7 mouse cellular contexts compared by ENCODE assay signal in the genomic region with DNA sequence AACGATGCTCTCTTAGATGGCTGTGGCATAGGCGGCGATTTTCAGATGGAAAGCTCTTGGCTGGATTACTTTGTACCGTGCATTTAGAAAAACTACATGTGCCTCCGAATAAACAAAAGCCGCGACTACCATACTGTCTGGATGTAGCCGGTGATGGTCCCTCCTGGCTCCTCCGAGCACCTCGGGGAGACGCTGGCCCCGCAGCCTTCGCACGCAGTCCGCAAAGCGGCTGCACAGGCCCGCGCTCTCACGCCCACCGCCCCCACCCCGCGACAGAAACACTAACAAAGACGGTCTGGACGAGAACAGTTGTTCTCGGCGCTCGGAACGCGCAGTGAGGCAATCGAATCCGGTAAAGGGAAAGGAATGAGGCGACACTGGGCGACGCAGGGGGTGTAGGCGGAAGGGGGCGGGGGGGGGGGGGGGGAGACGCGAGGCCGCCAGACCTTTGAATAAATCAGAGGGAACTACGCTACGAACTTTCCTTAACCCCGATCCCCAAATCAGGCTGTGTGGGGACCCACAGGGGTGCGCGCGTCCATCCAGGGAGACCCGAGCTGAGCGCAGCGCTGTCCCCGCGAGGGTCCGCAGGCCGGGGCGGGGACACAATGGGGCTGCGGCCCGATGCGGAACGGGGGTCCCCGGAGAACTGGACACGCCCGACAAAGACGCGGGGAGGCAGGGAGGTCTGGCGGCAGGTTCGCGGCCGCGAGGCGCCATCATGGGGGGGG. TPM values are rescaled to one million over a fixed set of nuclear protein-coding genes. Genes with fewer than 3 reads are reported as not detected.
DNase-seq lines count a peak whose midpoint lies in the region; ATAC-seq lines count a peak whose summit lies in the region.

No protein-coding gene starts in this region.

- peak overlapping the region; percentile 91 for H3K9ac ChIP-seq in heart, embryonic 16.5 days (ENCODE audit: low read length)

- H3K4me3 ChIP-seq in heart, embryonic 16.5 days (ENCODE audit: low read length): peak overlapping the region; percentile 80
- peak overlapping the region; percentile 36 for H3K4me3 ChIP-seq in macrophage (ENCODE audit: inconsistent target)

- WGBS in heart, embryonic 16.5 days: 1% methylated on average over 53 of the region's 68 CpGs
- WGBS in macrophage (ENCODE audit: missing documents): under 1% methylated on average over 61 of the region's 68 CpGs

- peaks cover 24% of the 10 kb centered on the region for H3K4me1 ChIP-seq in heart, embryonic 16.5 days (ENCODE audit: control insufficient read depth, insufficient read depth, low read length)

- peak; percentile 66 for DNase-seq in CD4-positive helper T cell, adult 2 months (ENCODE audit: low read depth, low spot score)
- DNase-seq in NIH3T3 (ENCODE audit: low read depth): peak; percentile 70
- peak; percentile 63 for DNase-seq in embryo, embryonic 9.5 days (ENCODE audit: extremely low spot score)
- peak; percentile 36 to 45 for DNase-seq in layer of hippocampus, postnatal 14 days (ENCODE audit: low spot score in 2 of 2)
- peak; percentile 40 for DNase-seq in right cerebral cortex, postnatal 25 days

- H3K36me3 ChIP-seq in heart, embryonic 16.5 days (ENCODE audit: control insufficient read depth, insufficient read depth): no peaks in the 10 kb centered on the region
- H3K36me3 ChIP-seq in macrophage (ENCODE audit: inconsistent target): no peaks in the 10 kb centered on the region

- no peaks in the 10 kb centered on the region for H3K27me3 ChIP-seq in heart, embryonic 16.5 days (ENCODE audit: control insufficient read depth, insufficient read depth, low read length)

- peak overlapping the region; percentile 82 for H3K4me2 ChIP-seq in heart, embryonic 16.5 days (ENCODE audit: low read depth, low read length)

- H3K79me2 ChIP-seq in macrophage (ENCODE audit: inconsistent target): peaks cover 47% of the 10 kb centered on the region

- peak; percentile 30 for ATAC-seq in heart, embryonic 16.5 days (replicated peaks; ENCODE audit: extremely low read depth, insufficient read depth, low FRiP score)

- peak overlapping the region; percentile 95 for H3K27ac ChIP-seq in heart, embryonic 16.5 days (ENCODE audit: low read length)
- H3K27ac ChIP-seq in macrophage: no peak overlapping the region

- H3K9me3 ChIP-seq in heart, embryonic 16.5 days (replicated peaks; ENCODE audit: control insufficient read depth, low read length): no peaks in the 10 kb centered on the region

RNA-seq across cellular contexts. Expression of a gene that starts 0.9 kb away (rescaled TPM):
- 20.8 and 22.4 TPM in 2 replicates for polyA plus RNA-seq in heart, embryonic 16.5 days (2015; fragmentation: Nextera tagmentation; extraction: Ambion mirVana)
- 10 to 100 TPM; 25.9 to 29.2 TPM for total RNA-seq in layer of hippocampus, postnatal 14 days (2021)
- total RNA-seq in macrophage (2018; cell fraction: chromatin; rRNA removed): 10 to 100 TPM in 24 of 26 experiments, 1 to 10 TPM in 2; 6.6 to 55.1 (median 29.4) TPM
- 10 to 100 TPM in 25 of 26 experiments, 1 to 10 TPM in 1; 9.9 to 29.1 (median 18.0) TPM for total RNA-seq in macrophage (2018; cell fraction: cytosol; rRNA removed)
- 10 to 100 TPM; 10.4 to 43.5 (median 26.7) TPM for total RNA-seq in macrophage (2018; cell fraction: nucleus; rRNA removed)
- polyA plus RNA-seq in macrophage (2018): 11.2 to 13.8 TPM (median 12.7 TPM) in 3 replicates
